Mouse (Mus musculus) spleen, postnatal 10 days (tissue): ENCODE measurements at regions not wholly inside any gene's neighbourhood (a gene's known extent, or its start where the extent isn't known, plus 50 kb on each side); places are given as distances from the start of the nearest gene placed in this dataset.
A peak's percentile ranks its signal among the peaks of the same experiment; 100 is the strongest.

Experiments used
- DNase-seq, 2 experiments: peaks; one replicate each; pipeline ENCODE4 v3.0.0; 2021 to 2022; ENCODE audit warnings: low spot score in 2 of 2

- no peak for DNase-seq
These were observed 146.1 kb downstream of the Efcab1 start for GRCm38 (mm10) chr16:15052389-15052923.

DNA sequence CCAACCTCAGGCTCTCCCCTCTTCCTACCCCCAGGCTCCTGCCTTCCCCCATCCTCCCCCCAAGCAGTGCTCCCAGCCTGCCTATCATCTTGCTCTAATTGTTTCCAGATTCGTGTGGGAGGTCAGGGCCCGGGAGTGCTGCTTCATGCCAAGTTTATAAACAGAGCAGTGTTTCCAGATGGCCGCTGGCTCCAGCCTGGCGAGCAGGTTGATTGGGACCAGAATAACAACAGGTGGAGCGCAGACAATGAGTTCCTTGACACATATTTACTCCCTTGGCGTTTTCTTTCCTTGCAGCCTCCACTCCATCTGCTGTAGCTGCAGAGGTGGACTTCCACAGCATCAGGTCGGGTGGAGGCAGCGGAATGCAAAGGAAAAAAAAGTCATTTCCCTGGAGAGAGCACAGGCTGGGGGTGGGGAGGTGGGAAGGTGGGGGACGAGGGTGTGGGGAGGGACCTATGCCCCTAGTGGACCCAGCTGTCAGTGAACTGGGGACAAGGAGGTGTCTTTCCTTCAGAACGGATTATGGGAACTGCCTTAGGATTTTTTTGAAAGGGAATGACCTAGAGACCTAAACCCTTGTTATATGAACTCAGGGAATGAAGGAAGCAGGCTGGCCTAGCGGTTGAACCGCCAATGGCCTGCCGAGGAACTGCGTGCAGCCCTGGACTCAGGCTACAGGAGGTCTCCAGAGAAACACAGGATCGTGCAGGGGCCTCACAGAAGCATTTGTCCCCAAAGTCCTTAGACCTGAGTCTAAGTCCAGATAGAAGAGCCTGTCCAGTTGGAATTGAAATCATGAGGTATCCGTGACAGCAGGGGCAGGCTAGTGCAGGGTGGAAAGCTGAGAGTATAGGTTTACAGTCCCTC lies 146.8 kb downstream of the Efcab1 start:
- peak in 1 of 2 experiments; percentile 11 for DNase-seq

- DNase-seq, result no peak
These were observed 147.4 kb downstream of the Efcab1 start for GRCm38 (mm10) chr16:15053840-15054239.

DNA sequence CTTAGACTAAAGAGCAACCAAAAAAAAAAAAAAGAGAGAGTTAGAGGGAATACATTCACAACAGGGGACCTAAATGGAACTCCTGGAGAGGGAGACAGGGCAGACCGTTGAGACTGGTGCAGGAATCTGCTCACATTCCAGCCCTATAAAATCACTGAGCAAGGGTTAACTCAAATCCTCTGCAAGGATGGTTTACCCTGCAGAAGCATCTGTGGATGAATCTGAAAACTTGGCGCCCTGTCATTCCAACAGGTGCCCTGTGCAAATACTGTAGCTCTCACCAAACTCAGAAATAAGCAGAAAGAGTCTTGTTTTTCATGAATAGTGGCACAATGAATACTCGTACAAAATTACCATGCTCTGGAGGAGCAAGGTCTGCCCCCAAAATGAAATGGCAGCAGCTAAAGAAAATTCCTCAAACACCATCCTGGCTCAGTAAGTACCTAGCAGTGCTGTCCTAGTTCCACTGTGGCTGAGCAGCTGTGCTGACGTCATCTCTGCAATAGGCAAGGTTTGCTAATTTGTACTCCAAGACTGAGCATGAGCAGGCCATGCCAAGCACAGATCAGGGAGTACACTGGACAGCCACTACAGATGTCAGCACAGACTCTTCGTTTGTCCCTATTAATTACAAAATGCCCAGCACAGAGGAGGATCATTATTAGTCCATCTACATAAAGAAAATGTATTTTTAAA lies 148.0 kb downstream of the Efcab1 start:
- DNase-seq, result no peak

DNA sequence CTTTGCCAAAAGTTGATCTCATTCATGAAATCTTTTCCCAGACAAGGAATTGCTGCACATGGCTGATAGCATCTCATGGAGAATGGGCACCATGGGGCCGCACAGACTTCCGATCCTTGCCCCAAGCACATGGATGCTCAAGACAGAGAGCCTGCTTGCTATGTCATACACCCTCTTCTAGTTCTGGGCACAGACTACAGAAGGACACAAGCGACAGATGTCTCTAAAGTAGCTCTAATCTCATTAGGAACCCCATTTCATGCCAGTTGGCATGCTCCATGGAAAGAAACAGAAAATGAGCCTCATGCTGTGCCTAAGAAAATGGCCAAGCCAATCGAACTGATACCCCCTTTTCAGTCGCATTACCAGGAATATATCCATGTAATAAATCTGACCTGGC lies 149.3 kb downstream of the Efcab1 start:
- DNase-seq, result no peak

DNA sequence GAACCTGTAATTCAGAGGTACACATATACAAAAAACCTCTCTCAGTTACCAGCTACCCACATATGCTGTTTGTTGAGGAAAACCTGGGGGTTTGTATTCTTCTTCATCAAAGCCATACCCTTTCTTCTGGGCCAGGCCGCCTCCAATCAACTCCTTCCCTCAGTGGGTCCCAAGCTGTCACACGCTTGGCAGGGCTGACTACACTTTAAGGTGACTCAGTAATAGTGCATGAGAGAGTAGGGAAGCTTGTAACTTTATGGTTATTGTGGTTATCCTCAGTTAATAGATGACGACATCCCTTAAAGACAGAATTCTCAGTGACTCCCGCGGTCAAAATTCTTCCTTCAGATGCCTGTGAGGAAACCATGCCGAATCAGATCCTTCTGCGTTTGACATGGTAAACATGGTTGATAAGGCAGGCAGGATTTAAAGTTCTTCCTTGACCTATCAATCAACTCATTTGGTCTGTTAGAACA lies 164.1 kb downstream of the Efcab1 start:
- DNase-seq, result no peak

- no peak for DNase-seq
These were observed 168.0 kb downstream of the Efcab1 start for GRCm38 (mm10) chr16:15074407-15074806.

DNA sequence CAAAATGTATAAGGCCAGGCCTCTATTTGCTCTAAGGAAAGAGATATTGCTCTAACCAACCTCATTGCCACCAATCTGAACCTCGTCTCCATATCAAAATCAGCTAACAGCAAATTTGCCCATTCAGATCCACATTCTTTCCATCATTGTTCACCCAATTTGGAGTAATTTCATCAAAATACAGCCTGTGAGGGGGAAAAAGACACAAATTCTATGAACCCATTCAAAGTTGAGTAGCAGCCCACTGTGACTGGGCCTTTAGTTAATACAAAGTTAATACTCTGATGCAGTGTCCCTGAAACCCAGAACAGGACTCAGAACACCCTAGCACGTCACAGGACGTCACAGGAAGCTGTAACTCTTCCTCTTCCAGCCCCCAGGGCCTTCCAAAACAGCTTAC lies 177.3 kb downstream of the Efcab1 start:
- no peak for DNase-seq

- DNase-seq, result no peak
These were observed 177.8 kb downstream of the Efcab1 start for GRCm38 (mm10) chr16:15084147-15084752.

GRCm38 (mm10) chr16:15084753-15085728 lies 178.6 kb downstream of the Efcab1 start:
- no peak for DNase-seq

GRCm38 (mm10) chr16:15086556-15086955 lies 180.2 kb downstream of the Efcab1 start:
- no peak for DNase-seq

GRCm38 (mm10) chr16:15103938-15104337 lies 197.5 kb downstream of the Efcab1 start:
- no peak for DNase-seq

GRCm38 (mm10) chr16:15107234-15107633 lies 200.8 kb downstream of the Efcab1 start:
- no peak for DNase-seq

DNA sequence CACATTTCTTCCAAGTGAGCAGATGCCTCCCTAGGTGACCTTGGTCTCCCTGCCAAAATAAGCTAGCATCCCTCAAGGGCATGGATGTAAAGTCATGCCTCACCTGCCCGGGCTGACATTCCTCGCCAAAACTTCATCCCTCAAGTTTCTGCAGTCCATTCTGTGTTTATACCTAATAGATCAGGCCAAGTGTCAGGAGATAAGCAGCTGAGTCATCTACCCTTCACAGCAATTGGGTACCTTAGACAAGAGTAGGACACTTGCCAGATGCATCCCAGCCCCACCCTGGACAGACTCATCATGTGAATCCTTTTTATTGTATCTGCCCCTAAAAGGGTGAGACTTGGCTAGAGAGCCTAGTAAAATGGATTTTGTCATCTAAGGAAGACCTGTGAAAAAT lies 204.1 kb upstream of the Gm21897 start:
- DNase-seq, result no peak

DNA sequence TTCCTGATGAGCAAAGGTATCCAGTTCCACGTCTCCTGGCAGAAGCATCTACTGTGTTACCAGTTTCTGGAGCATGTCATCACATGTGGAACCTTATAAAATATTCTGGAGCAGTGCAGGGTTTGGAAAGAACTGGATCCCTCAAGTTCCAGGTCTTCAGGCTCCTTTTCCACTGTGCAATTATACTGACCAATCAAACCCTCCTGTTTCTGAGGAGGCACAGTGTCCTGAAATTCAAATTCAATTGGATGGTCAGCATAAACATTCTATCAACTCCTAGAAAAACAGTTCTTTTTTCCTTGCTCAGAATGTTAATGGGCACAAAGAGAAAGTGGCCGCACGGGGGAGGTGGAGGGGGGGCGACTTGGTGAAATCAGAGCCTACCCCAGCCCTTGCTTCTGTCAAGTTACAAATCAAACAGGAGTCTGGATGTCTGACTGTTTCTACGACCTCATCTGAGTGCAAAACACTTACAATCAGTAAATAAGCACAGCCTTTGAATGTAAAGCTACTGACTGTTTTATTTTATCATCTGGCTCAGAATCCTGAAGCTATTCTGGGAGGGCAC lies 203.2 kb upstream of the Gm21897 start:
- DNase-seq, result no peak

GRCm38 (mm10) chr16:15114574-15115230 lies 202.6 kb upstream of the Gm21897 start:
- DNase-seq, result no peak

DNA sequence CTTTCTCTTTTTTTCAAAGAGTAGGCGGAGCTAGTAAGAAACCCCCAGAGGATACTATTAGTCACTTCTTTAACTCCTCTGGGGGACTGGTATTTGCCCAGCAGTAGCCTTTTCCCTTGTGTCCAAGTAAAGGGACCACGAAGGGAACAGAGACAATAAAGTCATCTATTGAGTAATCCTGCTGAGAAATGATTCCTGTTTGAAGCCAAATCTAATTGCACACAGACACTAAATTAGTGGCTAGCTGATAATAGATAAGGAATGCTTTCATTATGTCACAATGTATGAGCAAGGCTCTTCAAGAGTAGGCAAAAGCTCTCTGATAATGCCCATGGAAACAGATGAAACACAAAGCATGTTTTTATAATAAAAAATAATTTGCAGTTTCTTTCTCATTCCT lies 201.9 kb upstream of the Gm21897 start:
- no peak for DNase-seq

- DNase-seq, result no peak
These were observed 197.5 kb upstream of the Gm21897 start for GRCm38 (mm10) chr16:15119799-15120198.

- no peak for DNase-seq
These were observed 188.3 kb upstream of the Gm21897 start for GRCm38 (mm10) chr16:15128996-15129395.

DNA sequence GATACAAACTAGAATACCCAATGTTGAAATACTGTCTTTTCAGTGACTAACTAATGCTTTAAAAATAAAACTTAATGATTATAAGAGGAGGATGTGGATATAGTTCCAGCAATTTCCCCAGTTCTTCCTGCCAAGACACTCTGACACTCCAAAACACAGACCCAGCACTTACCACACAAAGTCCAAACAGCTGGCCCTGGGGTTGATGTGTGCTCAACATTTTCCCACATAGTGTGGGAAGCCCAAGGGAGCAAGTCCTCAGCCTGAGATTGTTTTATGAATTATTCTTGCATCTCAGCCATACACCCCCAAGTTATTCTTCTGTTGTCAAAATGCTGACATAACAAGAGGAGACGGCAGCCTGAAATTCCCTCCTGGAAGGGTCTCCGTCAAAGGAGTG lies 187.5 kb upstream of the Gm21897 start:
- no peak for DNase-seq
